Mouse (Mus musculus) ZHBTc4 (cell line): Measurements from ENCODE around the gene A830005F24Rik.

Source experiments
- DNase-seq: peaks from one replicate; pipeline ENCODE4 v3.0.0-alpha.2; 2011; ENCODE audit warnings: low read depth, low spot score

A830005F24Rik gene

DNA sequence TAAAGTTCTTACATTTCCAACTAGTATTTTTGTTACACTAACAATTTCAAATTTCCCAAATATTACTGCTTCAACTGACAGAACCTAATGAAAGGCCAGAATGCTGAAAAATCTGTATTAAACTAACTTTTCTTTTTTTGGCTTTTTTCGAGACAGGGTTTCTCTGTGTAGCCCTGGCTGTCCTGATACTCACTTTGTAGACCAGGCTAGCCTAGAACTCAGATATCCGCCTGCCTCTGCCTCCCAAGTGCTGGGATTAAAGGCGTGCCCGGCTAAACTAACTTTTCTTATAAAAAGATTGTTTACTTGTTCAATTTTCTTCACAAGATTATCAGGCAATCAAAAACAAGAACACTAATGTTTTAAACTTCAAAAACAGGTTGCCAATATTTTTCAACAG lies 31.5 kb downstream of the A830005F24Rik start:
- DNase-seq: no peak

DNA sequence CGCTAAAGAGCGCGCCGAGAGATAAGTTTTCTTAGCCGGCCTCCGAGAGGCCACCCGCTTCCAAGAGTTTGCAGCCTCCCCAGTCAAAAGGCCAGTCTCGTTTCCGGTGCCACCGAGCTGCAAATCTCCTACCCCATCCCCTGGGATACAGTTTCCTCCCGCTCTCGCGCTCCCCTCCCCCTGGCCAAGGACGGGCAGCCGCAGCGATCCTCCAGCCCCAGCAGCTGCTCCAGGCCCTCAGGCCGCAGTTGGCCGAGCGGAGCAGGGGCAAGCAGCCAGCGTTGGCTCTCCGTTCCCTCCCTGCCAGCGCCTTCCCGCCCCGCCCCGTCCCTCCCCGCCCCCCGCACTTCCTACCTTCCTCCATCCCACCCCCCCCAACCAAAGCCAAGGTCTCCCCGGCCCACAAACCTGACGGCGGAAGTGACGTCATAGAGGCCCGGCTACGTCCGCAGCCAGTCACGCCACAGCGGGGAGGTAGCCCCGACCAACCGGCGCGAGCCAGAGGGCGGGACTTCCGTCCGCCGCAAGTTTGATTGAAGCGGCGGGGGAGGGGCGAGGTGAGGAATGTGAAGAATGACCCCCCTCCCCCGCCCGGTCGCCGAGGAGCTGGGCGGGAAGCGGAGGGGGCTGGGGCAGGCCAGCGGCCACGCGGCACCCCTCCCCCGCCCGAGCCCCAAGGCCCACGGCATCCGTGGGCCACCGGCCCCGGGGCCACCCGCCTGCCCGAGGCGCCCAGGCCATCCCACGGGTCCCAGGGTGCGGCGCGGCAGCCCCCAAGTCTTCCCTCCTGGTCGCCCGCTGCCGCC lies 32.3 kb downstream of the A830005F24Rik start:
- peak; percentile 100 for DNase-seq

DNA sequence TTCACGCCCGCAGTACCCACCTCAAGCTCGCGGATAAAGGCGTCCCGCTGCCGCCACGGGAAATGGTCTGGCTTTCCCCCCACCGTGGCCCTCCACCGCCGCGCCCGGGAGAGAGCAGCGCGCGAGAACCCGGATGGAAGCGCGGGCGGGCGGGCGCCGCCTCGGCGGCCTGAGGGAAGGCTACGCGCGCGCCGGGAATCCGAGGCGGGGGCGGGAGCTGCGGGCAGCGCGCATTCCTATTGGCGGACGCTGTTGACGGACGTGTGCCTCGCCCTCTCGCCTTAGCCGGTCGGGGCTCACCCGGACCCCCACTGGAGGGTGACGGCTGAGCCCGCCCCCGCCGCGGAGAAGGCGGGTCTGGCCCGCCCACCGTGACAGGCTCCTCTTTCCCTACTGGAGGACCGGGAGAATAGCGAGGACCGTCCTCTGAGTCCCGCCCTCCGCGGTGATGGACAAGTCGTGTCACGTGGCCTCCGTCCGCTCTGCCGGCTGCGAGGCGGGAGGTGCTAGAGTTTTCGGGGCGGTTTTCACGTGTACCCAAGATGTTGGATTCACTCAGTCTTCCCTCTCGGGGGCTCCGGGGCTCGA lies 33.1 kb downstream of the A830005F24Rik start:
- peak; percentile 100 for DNase-seq

DNA sequence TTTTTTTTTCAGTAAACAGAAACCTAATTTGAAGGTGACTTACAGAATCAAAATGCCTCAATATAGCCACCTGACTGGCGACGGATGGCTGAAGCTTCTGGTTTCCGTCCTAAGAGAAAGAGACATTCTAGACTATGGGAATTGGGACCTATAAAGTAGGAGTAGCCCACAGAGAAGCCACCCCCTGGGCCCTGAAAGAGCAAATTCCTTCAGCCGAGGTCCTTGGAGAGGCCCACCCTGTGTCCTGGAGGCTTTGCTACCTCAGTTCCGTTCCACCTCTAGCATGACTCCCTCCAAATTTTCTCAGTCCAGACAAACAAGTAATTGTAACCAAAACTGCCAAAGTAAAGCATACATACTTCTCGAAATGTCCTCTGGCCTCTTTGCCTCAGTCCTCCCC lies 34.3 kb downstream of the A830005F24Rik start:
- DNase-seq: no peak

DNA sequence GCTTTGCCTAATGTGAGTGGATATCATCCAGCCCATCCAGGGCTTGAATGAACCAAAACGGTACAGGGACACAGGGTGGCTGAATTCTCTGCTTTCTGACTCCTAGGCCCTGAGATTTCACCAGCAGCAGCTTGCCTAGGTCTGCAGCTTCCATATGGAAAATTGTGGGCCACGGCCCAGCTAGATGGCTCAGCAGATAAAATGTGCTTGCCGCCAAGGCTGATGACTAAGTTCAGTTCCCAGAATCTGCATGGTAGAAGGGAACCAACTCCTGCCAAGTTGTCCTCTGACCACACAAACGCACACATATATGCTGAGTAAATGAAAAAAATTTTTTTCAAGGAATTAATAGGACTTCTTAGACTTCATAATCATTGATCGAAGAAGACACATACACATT lies 34.9 kb downstream of the A830005F24Rik start:
- DNase-seq: no peak

DNA sequence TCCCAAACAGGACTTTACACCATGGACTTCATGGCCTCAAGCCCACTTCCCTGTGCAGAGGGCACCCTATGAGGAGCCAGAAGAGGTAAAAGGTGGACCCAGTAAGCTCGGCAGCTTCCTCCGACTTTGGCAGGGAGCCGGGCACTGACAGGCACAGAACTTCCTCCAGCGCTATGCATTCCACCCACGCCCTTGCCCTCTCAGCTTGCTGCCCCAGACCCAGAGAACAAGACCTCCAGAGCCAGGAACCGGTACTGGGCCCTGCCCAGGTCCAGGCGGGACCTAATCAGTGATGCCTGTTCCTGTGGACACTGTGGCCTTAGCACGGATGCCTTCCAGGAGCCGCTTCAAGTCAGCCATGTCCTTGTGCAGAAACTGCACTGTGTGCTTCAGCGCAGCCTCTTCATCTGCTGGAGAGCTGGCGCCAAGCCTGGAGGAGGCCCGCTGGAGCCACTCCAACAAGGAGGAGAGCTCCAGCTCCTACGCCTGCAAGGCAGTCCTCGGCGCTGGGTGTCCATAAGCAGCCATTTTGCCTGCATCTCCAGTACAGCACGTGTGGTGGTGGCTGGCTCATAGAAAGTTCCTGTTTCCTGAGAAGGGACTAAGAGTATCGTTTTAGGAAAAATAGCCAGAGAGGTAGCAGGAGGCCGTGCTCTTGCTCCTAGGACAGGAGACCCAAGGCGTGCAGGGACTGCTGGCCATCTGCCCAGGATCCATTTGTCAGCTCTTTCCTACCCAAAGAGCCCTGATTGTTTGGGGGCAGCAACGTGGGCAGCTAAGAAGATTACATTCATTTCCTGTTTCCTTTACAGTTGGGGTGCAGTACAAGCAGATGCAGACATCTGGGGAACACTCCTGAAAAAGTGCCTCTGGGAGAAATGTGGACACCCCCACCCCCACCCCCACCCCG lies 39.1 kb downstream of the A830005F24Rik start:
- DNase-seq: peak; percentile 39

DNA sequence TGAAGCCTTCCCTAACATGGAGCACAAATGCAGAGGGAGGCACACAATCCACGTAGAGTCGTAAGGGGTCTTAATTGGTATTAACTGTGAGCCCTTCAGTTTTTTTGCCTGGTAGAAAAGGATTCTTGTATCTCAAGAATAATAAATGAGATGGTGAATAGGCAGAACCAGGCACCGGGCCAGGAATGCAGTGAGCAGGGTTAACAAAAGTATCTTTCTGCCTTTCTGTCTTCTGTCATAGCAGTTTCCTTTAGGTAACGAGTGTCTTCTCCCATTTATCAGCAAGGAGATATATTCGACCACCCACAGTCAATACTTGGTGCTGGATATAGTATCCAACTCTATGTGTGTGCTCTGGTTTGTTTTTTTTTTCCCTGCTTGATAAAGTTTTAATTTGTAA lies 40.1 kb downstream of the A830005F24Rik start:
- no peak for DNase-seq

DNA sequence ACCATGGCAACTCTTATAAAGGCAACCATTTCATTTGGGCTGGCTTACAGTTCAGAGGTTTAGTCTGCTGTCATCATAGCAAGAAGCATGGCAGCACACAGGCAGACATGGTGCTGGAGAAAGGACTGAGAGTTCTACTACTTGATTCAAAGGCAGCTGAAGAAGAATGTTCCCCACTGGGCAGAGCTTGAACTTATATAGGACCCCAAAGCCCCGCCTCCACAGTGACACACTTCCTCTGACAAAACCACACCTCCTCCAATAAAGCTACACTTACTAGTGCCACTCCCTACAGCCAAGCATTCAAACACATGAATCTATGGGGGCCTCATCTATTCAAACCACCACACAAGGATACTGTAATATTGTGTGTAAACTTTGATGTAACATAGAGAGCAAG lies 41.2 kb downstream of the A830005F24Rik start:
- no peak for DNase-seq

DNA sequence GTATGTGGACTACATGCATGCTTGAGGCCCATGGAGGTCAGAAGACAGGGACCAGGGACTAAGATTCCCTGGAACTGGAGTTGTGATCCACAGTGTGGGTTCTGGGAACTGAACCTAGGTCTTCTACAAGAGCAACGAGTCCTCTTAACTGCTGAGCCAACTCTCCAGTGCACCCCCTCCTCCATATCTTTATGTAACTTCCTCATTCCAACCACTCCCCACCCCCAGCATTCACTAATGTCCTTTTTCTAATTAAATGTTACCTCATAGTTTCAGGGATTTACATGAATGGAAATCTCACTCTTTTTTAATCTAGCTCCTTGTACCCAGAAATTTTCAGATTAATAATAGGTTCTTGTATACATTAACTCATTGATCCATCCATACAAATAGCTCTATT lies 42.6 kb downstream of the A830005F24Rik start:
- DNase-seq: no peak

DNA sequence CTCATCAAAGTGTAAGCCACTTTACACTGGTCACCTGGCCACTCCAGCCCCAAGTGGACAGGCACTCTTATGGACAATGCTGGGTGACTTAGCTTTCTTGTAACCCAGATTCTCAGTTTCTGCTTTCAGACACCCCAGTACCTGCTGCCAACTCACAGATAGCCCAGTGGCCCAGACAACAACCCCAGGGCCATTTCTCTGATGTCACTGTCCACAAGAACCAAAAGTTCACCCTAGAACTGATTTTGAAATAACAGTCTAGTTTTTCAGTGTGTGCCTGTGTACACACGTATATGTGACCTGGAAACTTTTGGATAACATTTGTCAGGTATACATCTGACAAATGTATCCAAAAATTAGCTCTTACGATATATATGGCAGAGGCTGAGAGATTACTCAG lies 48.1 kb downstream of the A830005F24Rik start:
- DNase-seq: no peak

DNA sequence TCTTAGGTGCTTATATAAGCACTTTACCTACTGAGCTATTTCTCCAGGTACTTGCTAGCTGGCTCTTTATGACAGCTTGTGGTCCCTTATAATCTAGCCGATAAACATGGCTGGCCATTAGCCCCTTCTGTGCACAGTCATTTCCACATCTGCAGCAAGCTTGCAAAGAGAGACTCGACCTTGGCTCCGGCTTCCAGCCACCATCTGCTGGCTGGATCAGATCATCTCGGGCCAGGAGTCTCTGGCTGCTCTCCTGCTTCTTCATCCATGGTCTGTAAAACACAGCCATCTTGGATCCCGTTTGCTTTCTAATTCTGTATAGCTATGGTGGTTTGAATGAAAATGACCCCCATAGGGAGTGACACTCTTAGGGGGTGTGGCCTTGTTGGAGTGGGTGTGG lies 49.0 kb downstream of the A830005F24Rik start:
- no peak for DNase-seq
